Mouse (Mus musculus) hindbrain, embryonic 11.5 days (tissue): Measurements from ENCODE around the gene Gm11213. TPM values are rescaled to one million over a fixed set of nuclear protein-coding genes. Genes with fewer than 3 reads are reported as not detected.

Experiments used
- ATAC-seq: fragments of 200-750 bp; cut with Nextera tagmentation; 2 replicates; pipeline ENCODE4 v1.8.0; 2017; ENCODE audit warnings: mild to moderate bottlenecking, moderate TSS enrichment, moderate library complexity; ENCODE audit not compliant: low FRiP score
- DNase-seq: peaks from one replicate; pipeline ENCODE4 v3.0.0-alpha.2; 2015; ENCODE audit warnings: low spot score
- H3K27ac ChIP-seq: fragments of 300-500 bp; sonication (generic); 2 replicates; pipeline ENCODE4 v1.5.1; 2014; ENCODE audit warnings: mild to moderate bottlenecking, low read depth, low read length
- H3K27me3 ChIP-seq: fragments of 300-500 bp; sonication (generic); 2 replicates; pipeline ENCODE4 v1.6.1; 2014; ENCODE audit warnings: mild to moderate bottlenecking, low read length, moderate library complexity, mixed read lengths; ENCODE audit not compliant: control insufficient read depth, insufficient read depth
- H3K36me3 ChIP-seq: fragments of 300-500 bp; sonication (generic); 2 replicates; pipeline ENCODE4 v1.6.1; 2014; ENCODE audit warnings: mild to moderate bottlenecking, low read length, moderate library complexity, mixed read lengths; ENCODE audit not compliant: control insufficient read depth, insufficient read depth
- H3K4me1 ChIP-seq: fragments of 300-500 bp; sonication (generic); replicated peaks from 2 replicates; pipeline ENCODE4 v1.6.1; 2014; ENCODE audit warnings: low read length, mixed read lengths; ENCODE audit not compliant: control insufficient read depth, insufficient read depth
- H3K4me2 ChIP-seq: fragments of 300-500 bp; sonication (generic); replicated peaks from 2 replicates; pipeline ENCODE4 v1.6.1; 2014; ENCODE audit warnings: mild to moderate bottlenecking, low read depth, low read length
- H3K4me3 ChIP-seq: fragments of 300-500 bp; sonication (generic); 2 replicates; pipeline ENCODE4 v1.5.1; 2014; ENCODE audit warnings: low read depth, low read length
- H3K9ac ChIP-seq: fragments of 300-500 bp; sonication (generic); 2 replicates; pipeline ENCODE4 v1.6.1; 2014; ENCODE audit warnings: low read depth, low read length
- H3K9me3 ChIP-seq: fragments of 300-500 bp; sonication (generic); 2 replicates; pipeline ENCODE4 v1.6.1; 2016; ENCODE audit warnings: low read length; ENCODE audit not compliant: control insufficient read depth
- WGBS: fragments of 180-500 bp; shearing (Covaris S2); extraction: QIAGEN DNeasy Blood & Tissue Kit; methylation state at CpG from one replicate; pipeline ENCODE4 v1.1.7; 2014; 5-methylcytosine and 5-hydroxymethylcytosine counted together
- polyA plus RNA-seq: library from polyadenylated mRNA; unstranded; fragments of >200 nt; fragmentation: Nextera tagmentation; extraction: Ambion mirVana; gene quantifications from 2 replicates; pipeline ENCODE4 v1.2.1, GENCODE M21; 2014

Gene Gm11213
- polyA plus RNA-seq, 1 experiment from 2014 or later = not detected

DNA sequence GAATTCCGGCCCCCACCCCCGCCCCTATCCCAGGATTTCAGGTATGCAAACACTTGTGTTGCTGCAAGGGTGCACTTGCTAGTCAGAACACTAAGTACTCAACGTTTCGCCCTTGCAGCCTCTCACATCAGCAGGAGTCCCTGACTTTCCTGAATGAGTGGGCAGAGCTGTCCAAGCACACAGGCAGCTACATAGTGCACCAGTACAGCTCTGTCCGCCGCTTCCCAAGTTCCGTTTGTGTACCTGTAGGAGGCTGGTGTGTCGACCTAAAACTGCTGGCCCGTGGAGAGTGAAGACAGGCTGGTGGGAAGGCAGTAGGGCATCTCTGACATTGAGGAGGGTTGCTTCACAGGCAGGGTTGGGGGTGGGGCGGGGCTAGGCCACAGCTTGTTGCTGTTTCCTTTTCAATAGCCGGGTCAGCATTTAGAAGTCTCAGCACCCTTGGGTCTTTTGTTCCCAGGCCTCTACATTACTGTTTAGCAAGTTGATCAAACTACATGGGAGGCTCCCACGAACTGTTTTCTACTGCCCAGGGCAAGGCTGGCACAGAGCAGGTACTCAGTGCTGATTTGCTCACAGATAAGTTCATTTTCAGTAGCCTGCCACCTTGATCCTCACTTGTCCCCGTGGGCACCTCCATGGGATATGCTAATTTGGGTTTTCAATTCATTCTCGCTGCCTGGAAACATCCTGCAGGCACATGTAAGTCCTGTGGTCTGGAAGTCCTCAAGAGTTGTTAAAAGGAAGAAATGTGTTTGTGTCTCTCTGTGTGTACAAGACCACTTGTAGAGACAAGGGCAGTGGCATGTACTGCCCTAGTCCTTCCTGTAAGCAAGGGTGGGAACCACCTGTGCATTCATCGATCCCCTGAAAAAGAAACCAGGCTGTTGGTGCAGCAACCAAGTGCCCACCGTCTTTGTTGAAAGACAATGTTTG, 47.7 kb downstream of the Gm11213 start:
- no peak overlapping the region for H3K4me2 ChIP-seq
- no peak for ATAC-seq
- no peak overlapping the region for H3K27ac ChIP-seq
- H3K36me3 ChIP-seq = peaks cover 4% of the 10 kb centered on the region; the same call in 1 of the 2 replicates
- no peak overlapping the region for H3K4me3 ChIP-seq
- 0 out of 2 replicates have a peak, but pooled peaks cover 2% of the 10 kb centered on the region for H3K27me3 ChIP-seq
- H3K9ac ChIP-seq = no peak overlapping the region
- H3K9me3 ChIP-seq = no peaks in the 10 kb centered on the region
- no peaks in the 10 kb centered on the region for H3K4me1 ChIP-seq
- peak; percentile 22 for DNase-seq
- WGBS = 25% methylated on average over 16 of the region's 16 CpGs

DNA sequence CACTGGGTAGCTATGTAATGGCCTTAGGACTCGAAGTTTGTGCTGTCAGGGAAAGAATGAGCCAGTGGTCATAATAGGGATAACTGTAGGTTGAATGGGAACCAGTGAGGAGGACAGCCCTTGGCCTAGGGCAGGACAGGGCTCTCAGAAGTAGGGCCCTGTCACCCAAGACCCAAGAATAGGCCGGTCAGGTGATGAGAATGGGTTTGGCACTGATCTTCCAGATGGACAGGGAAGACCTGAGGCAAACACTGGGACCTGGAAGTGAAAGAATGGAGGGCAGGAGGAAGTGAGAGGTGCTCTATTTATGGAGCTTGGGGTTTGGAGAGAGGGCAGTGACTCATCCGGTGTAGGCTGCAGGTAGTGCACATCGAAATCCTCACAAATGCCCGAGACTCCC, 48.4 kb downstream of the Gm11213 start:
- Histone ChIP-seq H3K4me3 (no peak overlapping the region), H3K27me3 (0 out of 2 replicates have a peak, but pooled peaks cover 2% of the 10 kb centered on the region), H3K9ac (no peak overlapping the region), H3K4me1 (no peaks in the 10 kb centered on the region), H3K4me2 (no peak overlapping the region), H3K27ac (no peak overlapping the region), H3K9me3 (no peaks in the 10 kb centered on the region), H3K36me3 (peaks cover 8% of the 10 kb centered on the region; the same call in 1 of the 2 replicates)
- 64% methylated on average over 5 of the region's 5 CpGs for WGBS
- DNase-seq (no peak), ATAC-seq (no peak)

DNA sequence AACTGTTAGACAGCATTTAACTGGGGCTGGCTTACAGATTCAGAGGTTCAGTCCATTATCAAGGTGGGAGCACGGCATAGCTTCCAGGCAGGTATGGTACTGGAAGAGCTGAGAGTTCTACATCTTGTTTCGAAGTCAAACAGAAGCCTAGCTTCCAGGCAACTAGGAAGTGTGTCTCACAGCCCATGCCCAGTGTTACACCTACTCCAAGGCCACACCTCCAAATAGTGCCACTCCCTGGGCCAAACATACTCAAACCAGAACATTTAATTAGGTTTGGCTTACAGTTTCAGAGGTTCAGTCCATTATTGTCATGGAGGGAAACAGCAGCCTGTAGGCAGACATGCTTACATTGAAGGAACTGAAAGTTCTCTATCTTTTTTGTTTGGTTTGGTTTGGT, 50.0 kb downstream of the Gm11213 start:
- Histone ChIP-seq H3K4me1 (no peaks in the 10 kb centered on the region), H3K9me3 (no peaks in the 10 kb centered on the region), H3K9ac (no peak overlapping the region), H3K27ac (no peak overlapping the region), H3K4me3 (no peak overlapping the region), H3K36me3 (peaks cover 13% of the 10 kb centered on the region), H3K27me3 (0 out of 2 replicates have a peak, but pooled peaks cover 2% of the 10 kb centered on the region), H3K4me2 (no peak overlapping the region)
- WGBS = 89% methylated on average over 2 of the region's 2 CpGs
- DNase-seq = no peak
- no peak for ATAC-seq

DNA sequence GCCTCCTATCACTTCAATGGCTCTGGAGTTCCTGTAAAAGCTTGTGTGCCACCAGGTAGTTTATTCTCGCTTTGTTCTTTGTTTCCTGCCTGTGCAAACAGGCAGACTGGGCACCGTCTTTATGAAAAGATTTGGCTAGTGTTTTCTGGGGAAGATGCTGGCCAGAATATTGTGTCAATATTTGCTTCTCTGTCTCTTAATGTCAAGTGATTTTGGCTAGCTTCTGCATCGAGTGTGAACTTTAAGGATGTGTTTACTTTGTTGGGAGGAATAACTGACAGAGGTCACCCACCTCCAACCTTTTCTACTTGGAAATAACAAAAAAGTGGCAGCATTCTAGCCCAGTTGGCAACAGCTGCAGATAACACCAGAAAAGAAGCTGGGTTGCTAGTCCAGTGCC, 50.4 kb downstream of the Gm11213 start:
- H3K4me2 ChIP-seq = no peak overlapping the region
- WGBS = 27% methylated on average over 3 of the region's 3 CpGs
- peaks cover 13% of the 10 kb centered on the region for H3K36me3 ChIP-seq
- DNase-seq (no peak), ATAC-seq (no peak)
- no peak overlapping the region for H3K27ac ChIP-seq
- no peaks in the 10 kb centered on the region for H3K9me3 ChIP-seq
- H3K4me3 ChIP-seq = no peak overlapping the region
- 0 out of 2 replicates have a peak, but pooled peaks cover 2% of the 10 kb centered on the region for H3K27me3 ChIP-seq
- no peaks in the 10 kb centered on the region for H3K4me1 ChIP-seq
- H3K9ac ChIP-seq = no peak overlapping the region

DNA sequence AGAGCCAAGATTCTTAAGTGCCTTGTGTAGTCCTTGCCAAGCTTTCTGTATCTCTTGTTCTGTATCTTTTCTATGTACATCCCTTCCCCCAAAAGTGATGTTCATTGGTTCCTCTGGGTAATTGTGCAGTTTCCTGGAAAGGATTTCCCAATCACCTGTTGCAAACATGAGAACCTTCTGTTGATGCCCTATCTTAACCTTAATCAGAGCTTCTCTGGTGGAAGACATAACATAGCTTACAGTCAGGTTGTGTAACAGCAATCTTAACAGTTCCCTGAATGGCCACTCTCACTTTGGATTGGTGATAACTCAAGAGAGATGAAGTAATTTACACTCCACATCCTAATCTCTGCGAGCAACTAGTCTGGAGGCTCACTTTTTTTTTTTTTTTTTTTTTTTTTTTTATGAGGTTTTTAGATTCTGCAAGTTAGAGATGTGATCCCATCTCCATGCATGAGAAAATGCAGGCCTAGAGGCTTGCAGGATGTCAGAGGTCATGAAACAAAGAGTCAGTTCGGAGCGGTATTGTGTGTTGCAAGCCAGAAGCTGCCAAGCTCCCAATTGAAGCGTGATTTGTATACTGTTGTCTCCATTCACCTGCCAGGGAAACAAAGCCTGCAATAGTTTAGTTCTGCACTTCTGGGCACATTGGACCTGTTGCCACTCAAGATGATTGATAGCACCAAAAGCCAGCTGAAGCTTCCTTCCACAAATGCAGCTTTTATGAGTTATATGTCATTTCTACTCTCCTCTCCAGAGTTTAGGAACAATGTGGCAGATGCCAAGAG, 51.1 kb downstream of the Gm11213 start:
- H3K4me1 ChIP-seq = no peaks in the 10 kb centered on the region

DNA sequence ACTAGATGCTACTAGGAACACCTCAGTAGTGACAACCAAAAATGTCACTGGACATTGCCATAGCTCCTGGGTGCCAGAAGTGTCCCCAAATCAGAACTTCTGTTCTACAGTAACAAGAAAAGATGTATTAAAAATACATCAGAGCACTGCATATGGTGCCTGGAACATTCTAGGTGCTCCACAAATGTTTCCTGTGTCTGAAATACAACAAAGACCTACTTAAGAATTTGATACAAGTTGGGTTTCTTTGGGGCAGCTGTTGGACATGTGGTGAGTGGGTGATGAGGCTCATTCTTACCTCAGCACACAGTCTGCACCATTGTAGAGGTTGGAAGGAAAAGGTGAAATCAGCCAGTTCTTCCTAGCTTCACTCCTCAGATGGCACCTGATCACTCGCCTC, 52.2 kb downstream of the Gm11213 start:
- H3K36me3 ChIP-seq = peaks cover 16% of the 10 kb centered on the region
- H3K27ac ChIP-seq = no peak overlapping the region
- WGBS = 85% methylated on average over 1 of the region's 1 CpGs

More for the DNA sequence above, 51.1 kb downstream of the Gm11213 start:
- Histone ChIP-seq H3K4me3 (no peak overlapping the region), H3K9ac (no peak overlapping the region), H3K27me3 (0 out of 2 replicates have a peak, but pooled peaks cover 2% of the 10 kb centered on the region), H3K27ac (no peak overlapping the region), H3K36me3 (peaks cover 16% of the 10 kb centered on the region), H3K9me3 (no peaks in the 10 kb centered on the region), H3K4me2 (no peak overlapping the region)
- ATAC-seq = no peak
- DNase-seq = peak; percentile 27
- WGBS = 29% methylated on average over 4 of the region's 4 CpGs

DNA sequence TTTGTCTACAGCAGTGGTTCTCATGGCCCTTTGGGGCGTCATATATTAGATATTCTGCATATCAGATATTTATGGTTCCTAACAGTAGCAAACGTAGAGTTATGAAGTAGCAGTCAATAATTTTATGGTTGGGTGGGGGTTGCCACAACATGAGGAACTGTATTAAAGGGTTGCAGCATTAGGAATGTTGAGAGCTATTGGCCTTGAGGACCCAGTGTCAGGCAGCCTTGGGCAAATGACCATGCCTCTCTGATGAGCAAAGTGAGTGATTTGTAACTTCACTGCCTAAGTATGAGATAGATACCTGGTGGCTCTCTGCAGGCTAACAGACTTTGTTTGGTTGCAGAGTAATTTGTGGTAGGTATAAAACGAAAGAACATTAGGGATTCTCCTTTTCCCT, 54.2 kb downstream of the Gm11213 start:
- Histone ChIP-seq H3K4me3 (no peak overlapping the region), H3K27me3 (0 out of 2 replicates have a peak, but pooled peaks cover 2% of the 10 kb centered on the region), H3K4me2 (no peak overlapping the region), H3K9me3 (no peaks in the 10 kb centered on the region), H3K9ac (no peak overlapping the region), H3K36me3 (peaks cover 16% of the 10 kb centered on the region), H3K27ac (no peak overlapping the region), H3K4me1 (no peaks in the 10 kb centered on the region; the same call in 1 of the 2 replicates)
- DNase-seq (no peak), ATAC-seq (no peak)
- 92% methylated on average over 3 of the region's 3 CpGs for WGBS

More for the DNA sequence above, 52.2 kb downstream of the Gm11213 start:
- H3K4me1 ChIP-seq = no peaks in the 10 kb centered on the region
- H3K4me3 ChIP-seq = no peak overlapping the region
- H3K9me3 ChIP-seq = no peaks in the 10 kb centered on the region
- DNase-seq (no peak), ATAC-seq (no peak)
- H3K27me3 ChIP-seq = 0 out of 2 replicates have a peak, but pooled peaks cover 2% of the 10 kb centered on the region
- H3K4me2 ChIP-seq = no peak overlapping the region
- no peak overlapping the region for H3K9ac ChIP-seq

DNA sequence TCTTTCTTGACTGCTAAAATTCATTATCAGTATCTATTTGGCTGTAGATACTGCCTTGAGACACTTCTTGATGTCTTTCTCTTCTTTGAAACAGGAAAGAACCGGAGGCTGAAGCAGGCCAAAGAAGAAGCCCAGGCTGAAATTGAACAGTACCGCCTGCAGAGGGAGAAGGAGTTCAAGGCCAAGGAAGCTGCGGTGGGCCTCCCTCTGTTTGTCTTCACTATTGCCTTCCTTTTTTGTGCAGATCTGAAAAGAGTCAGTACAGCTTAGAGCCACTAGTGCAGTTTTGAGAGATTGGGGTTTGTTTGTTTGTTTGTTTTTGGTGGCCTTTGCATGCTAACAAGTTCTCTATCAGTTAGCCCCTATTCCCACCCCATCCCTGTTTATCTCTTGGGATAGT, 56.6 kb downstream of the Gm11213 start:
- no peak overlapping the region for H3K9ac ChIP-seq
- H3K36me3 ChIP-seq = peaks cover 16% of the 10 kb centered on the region
- 93% methylated on average over 3 of the region's 3 CpGs for WGBS
- H3K4me2 ChIP-seq = no peak overlapping the region
- H3K27me3 ChIP-seq = no peaks in the 10 kb centered on the region
- H3K9me3 ChIP-seq = no peaks in the 10 kb centered on the region
- no peak overlapping the region for H3K4me3 ChIP-seq
- no peak overlapping the region for H3K27ac ChIP-seq
- no peak for DNase-seq
- no peaks in the 10 kb centered on the region; the same call in 1 of the 2 replicates for H3K4me1 ChIP-seq
- no peak for ATAC-seq
